Mouse (Mus musculus): ENCODE data around the gene Apoa5. TPM values are rescaled to one million over a fixed set of nuclear protein-coding genes. Genes with fewer than 3 reads are reported as not detected.
A peak's percentile ranks its signal among the peaks of the same experiment; 100 is the strongest.

Gene Apoa5
- polyA plus RNA-seq, 1 experiment from 2014 or later, result 0.08 TPM

DNA sequence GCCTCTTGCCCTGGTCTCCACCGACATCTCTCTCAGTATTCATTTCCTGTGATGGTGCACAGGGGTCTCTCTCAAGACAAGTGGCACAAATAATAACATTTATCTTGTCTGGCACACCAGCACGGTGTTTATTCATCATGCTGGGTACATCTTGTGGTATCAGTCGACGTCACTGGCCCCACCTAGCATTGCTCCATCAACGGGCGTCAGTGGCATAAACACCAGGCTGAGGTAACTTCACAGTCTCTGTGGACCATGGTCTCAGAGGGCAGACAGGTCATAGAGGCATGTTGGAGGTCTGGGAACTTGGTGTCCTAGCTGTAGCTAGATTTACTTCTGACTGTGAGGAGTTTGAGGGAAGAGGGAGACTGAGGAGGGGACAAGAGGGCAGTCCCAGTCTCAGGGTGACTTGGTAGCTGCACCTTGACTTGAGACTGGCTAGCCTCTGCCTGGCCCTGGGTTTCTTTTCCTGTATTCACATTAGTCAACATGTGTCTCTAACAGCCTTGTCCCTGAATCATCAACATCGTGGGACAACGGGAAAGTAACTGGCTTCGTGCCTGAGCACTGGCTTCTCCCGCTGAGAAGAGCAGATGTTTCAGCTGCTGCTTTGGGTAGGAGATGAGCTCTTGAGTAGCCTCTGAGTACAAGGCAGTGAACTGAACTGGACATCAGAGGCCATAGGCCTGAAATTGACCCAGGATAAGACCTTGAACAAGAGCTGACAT, 11.6 kb upstream of the Apoa5 start:
- H3K4me3 ChIP-seq (replicated peaks; ENCODE audit: low read depth, low read length), result no peak overlapping the region
- no peak for TF ChIP-seq CTCF (IDR thresholded peaks at IDR 0.05; ENCODE audit: low read depth)
- no peaks in the 10 kb centered on the region for H3K9me3 ChIP-seq (replicated peaks; ENCODE audit: low read length)
- ATAC-seq (replicated peaks; ENCODE audit: low FRiP score, low read depth) (no peak), DNase-seq (ENCODE audit: low spot score) (no peak)
- no peak overlapping the region for H3K9ac ChIP-seq (ENCODE audit: low read depth, low read length)
- H3K27ac ChIP-seq, result no peak overlapping the region
- H3K4me2 ChIP-seq (ENCODE audit: low read length), result no peak overlapping the region
- no peaks in the 10 kb centered on the region for H3K4me1 ChIP-seq (replicated peaks; ENCODE audit: insufficient read depth, low read length)
- 86% methylated on average over 10 of the region's 10 CpGs for WGBS
- no peaks in the 10 kb centered on the region for H3K27me3 ChIP-seq (ENCODE audit: insufficient read depth, low read length)
- H3K36me3 ChIP-seq (ENCODE audit: insufficient read depth, low read length), result no peaks in the 10 kb centered on the region

GRCm38 (mm10) chr9:46257546-46257945, 10.9 kb upstream of the Apoa5 start:
- Histone ChIP-seq H3K4me1 (replicated peaks; ENCODE audit: insufficient read depth, low read length) (no peaks in the 10 kb centered on the region), H3K9ac (ENCODE audit: low read depth, low read length) (no peak overlapping the region), H3K27ac (no peak overlapping the region), H3K9me3 (replicated peaks; ENCODE audit: low read length) (no peaks in the 10 kb centered on the region), H3K27me3 (ENCODE audit: insufficient read depth, low read length) (no peaks in the 10 kb centered on the region), H3K4me3 (replicated peaks; ENCODE audit: low read depth, low read length) (no peak overlapping the region), H3K4me2 (ENCODE audit: low read length) (no peak overlapping the region), H3K36me3 (ENCODE audit: insufficient read depth, low read length) (no peaks in the 10 kb centered on the region)
- peak; percentile 45 for DNase-seq (ENCODE audit: low spot score)
- WGBS, result 83% methylated on average over 3 of the region's 3 CpGs
- no peak for ATAC-seq (replicated peaks; ENCODE audit: low FRiP score, low read depth)
- no peak for TF ChIP-seq CTCF (IDR thresholded peaks at IDR 0.05; ENCODE audit: low read depth)

- 86% methylated on average over 6 of the region's 6 CpGs for WGBS
- no peak overlapping the region for H3K27ac ChIP-seq
- no peak overlapping the region for H3K9ac ChIP-seq (ENCODE audit: low read depth, low read length)
- H3K9me3 ChIP-seq (replicated peaks; ENCODE audit: low read length), result no peaks in the 10 kb centered on the region
- H3K27me3 ChIP-seq (ENCODE audit: insufficient read depth, low read length), result no peaks in the 10 kb centered on the region
- H3K4me1 ChIP-seq (replicated peaks; ENCODE audit: insufficient read depth, low read length), result no peaks in the 10 kb centered on the region
- no peak for ATAC-seq (replicated peaks; ENCODE audit: low FRiP score, low read depth)
- H3K4me3 ChIP-seq (replicated peaks; ENCODE audit: low read depth, low read length), result no peak overlapping the region
- no peak for DNase-seq (ENCODE audit: low spot score)
- no peaks in the 10 kb centered on the region for H3K36me3 ChIP-seq (ENCODE audit: insufficient read depth, low read length)
- no peak for TF ChIP-seq CTCF (IDR thresholded peaks at IDR 0.05; ENCODE audit: low read depth)
- H3K4me2 ChIP-seq (ENCODE audit: low read length), result no peak overlapping the region
Observed at GRCm38 (mm10) chr9:46259111-46259510, 9.3 kb upstream of the Apoa5 start.

DNA sequence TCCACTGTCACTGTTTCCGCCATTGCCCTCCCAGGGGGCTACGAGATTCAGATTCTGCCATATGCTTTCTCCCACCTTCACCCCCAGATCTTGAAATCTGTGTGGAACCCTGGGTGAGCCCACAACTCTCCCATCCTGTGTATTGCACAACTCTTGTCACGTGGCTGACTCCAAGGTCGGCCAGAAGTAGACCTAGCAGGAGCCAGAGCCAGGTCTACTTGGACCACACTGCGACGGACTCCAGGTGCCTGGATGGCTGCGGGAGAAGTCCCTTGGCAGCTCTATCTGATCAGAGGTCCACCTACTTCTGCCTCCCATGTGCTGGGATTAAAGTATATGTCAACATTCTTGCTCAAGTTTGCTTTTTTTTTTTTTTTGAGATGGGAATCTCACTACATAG, 7.3 kb upstream of the Apoa5 start:
- H3K27me3 ChIP-seq (ENCODE audit: insufficient read depth, low read length), result no peaks in the 10 kb centered on the region
- no peak overlapping the region for H3K4me2 ChIP-seq (ENCODE audit: low read length)
- no peak overlapping the region for H3K4me3 ChIP-seq (replicated peaks; ENCODE audit: low read depth, low read length)
- WGBS, result 82% methylated on average over 7 of the region's 7 CpGs
- H3K9ac ChIP-seq (ENCODE audit: low read depth, low read length), result no peak overlapping the region
- ATAC-seq (replicated peaks; ENCODE audit: low FRiP score, low read depth) (no peak), DNase-seq (ENCODE audit: low spot score) (no peak)
- no peaks in the 10 kb centered on the region for H3K36me3 ChIP-seq (ENCODE audit: insufficient read depth, low read length)
- no peaks in the 10 kb centered on the region for H3K4me1 ChIP-seq (replicated peaks; ENCODE audit: insufficient read depth, low read length)
- no peaks in the 10 kb centered on the region for H3K9me3 ChIP-seq (replicated peaks; ENCODE audit: low read length)
- no peak overlapping the region for H3K27ac ChIP-seq
- no peak for TF ChIP-seq CTCF (IDR thresholded peaks at IDR 0.05; ENCODE audit: low read depth)

DNA sequence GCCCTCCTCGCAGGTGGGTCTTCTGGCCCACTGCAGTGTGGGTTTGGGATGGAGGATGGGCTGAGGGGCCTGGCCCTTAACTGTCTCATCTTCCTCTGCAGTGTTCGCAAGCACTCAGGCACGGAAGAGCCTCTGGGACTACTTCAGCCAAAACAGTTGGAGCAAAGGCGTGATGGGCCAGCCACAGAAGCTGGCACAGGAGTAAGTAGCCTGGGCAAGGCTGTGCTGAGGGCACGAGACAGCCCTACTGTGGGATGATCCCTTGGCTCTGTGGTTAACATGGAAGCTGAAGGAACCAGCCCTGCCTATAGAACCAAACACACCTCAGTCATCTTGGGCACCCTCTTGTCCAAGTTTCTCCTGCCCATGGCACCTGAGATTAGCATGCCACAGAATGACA, 692 bp downstream of the Apoa5 start:
- WGBS, result 85% methylated on average over 5 of the region's 5 CpGs
- Histone ChIP-seq H3K27ac (no peak overlapping the region), H3K4me1 (replicated peaks; ENCODE audit: insufficient read depth, low read length) (peaks cover 2% of the 10 kb centered on the region; the same call in 1 of the 2 replicates), H3K9ac (ENCODE audit: low read depth, low read length) (no peak overlapping the region), H3K27me3 (ENCODE audit: insufficient read depth, low read length) (no peaks in the 10 kb centered on the region), H3K36me3 (ENCODE audit: insufficient read depth, low read length) (no peaks in the 10 kb centered on the region), H3K4me2 (ENCODE audit: low read length) (no peak overlapping the region), H3K4me3 (replicated peaks; ENCODE audit: low read depth, low read length) (no peak overlapping the region), H3K9me3 (replicated peaks; ENCODE audit: low read length) (no peaks in the 10 kb centered on the region)
- TF ChIP-seq CTCF (IDR thresholded peaks at IDR 0.05; ENCODE audit: low read depth), result no peak
- ATAC-seq (replicated peaks; ENCODE audit: low FRiP score, low read depth) (no peak), DNase-seq (ENCODE audit: low spot score) (no peak)

GRCm38 (mm10) chr9:46270782-46271181, 2.3 kb downstream of the Apoa5 start:
- peaks cover 2% of the 10 kb centered on the region; the same call in 1 of the 2 replicates for H3K4me1 ChIP-seq (replicated peaks; ENCODE audit: insufficient read depth, low read length)
- TF ChIP-seq CTCF (IDR thresholded peaks at IDR 0.05; ENCODE audit: low read depth), result no peak
- 92% methylated on average over 4 of the region's 4 CpGs for WGBS

More at GRCm38 (mm10) chr9:46270782-46271181, 2.3 kb downstream of the Apoa5 start:
- H3K4me3 ChIP-seq (replicated peaks; ENCODE audit: low read depth, low read length), result no peak overlapping the region
- H3K4me2 ChIP-seq (ENCODE audit: low read length), result no peak overlapping the region
- H3K27ac ChIP-seq, result no peak overlapping the region
- H3K9ac ChIP-seq (ENCODE audit: low read depth, low read length), result no peak overlapping the region
- no peak for ATAC-seq (replicated peaks; ENCODE audit: low FRiP score, low read depth)
- no peaks in the 10 kb centered on the region for H3K27me3 ChIP-seq (ENCODE audit: insufficient read depth, low read length)
- peaks cover 10% of the 10 kb centered on the region; the same call in 1 of the 2 replicates for H3K36me3 ChIP-seq (ENCODE audit: insufficient read depth, low read length)
- DNase-seq (ENCODE audit: low spot score), result no peak
- no peaks in the 10 kb centered on the region for H3K9me3 ChIP-seq (replicated peaks; ENCODE audit: low read length)

All from kidney, postnatal 0 days (tissue).